Mouse (Mus musculus): Measurements from ENCODE around the gene Rrp1. TPM values are rescaled to one million over a fixed set of nuclear protein-coding genes. Genes with fewer than 3 reads are reported as not detected.

Rrp1 gene
- total and polyA plus RNA-seq, 3 experiments, result 273 to 417 TPM; not detected in 1

GRCm38 (mm10) chr10:78442292-78442691 is 29.4 kb upstream of the Rrp1 start:
- Histone ChIP-seq H3K36me3 (ENCODE audit: control insufficient read depth in 1 of 2, insufficient read depth in 2 of 2, low read length in 2 of 2) (peaks cover 0 to 5% of the 10 kb centered on the region in 2 experiments; a peak in 2 of 4 replicates), H3K9ac (ENCODE audit: control insufficient read depth, low read depth, low read length, poor library complexity, severe bottlenecking) (no peak overlapping the region), H3K4me1 (ENCODE audit: control insufficient read depth in 1 of 2, insufficient read depth in 2 of 2, low read length in 2 of 2) (no peaks in the 10 kb centered on the region), H3K79me2 (ENCODE audit: control insufficient read depth, insufficient read depth, low read length, poor library complexity) (no peaks in the 10 kb centered on the region), H3K9me3 (replicated peaks; ENCODE audit: insufficient read depth, low read length) (no peaks in the 10 kb centered on the region), H3K27me3 (ENCODE audit: control insufficient read depth in 1 of 2, insufficient read depth in 2 of 2, low read length in 2 of 2) (no peaks in the 10 kb centered on the region), H3K27ac (ENCODE audit: control insufficient read depth, low read depth, low read length) (no peak overlapping the region), H3K4me3 (ENCODE audit: control insufficient read depth in 1 of 2, insufficient read depth in 1 of 2, low read depth in 2 of 2, low read length in 2 of 2) (no peak overlapping the region)
- no peak for TF ChIP-seq SIN3A (IDR thresholded peaks at IDR 0.05; ENCODE audit: low read length)
- no peak for TF ChIP-seq NELFE (IDR thresholded peaks at IDR 0.05; ENCODE audit: low read depth, low read length)
- no peak for TF ChIP-seq CHD1 (IDR thresholded peaks at IDR 0.05; ENCODE audit: low read depth, low read length)
- no peak for DNase-seq (ENCODE audit: low read depth, low spot score)

- no peak for DNase-seq (ENCODE audit: low read depth, low spot score)
- no peak overlapping the region for H3K27ac ChIP-seq (ENCODE audit: control insufficient read depth, low read depth, low read length)
- no peak overlapping the region for H3K9ac ChIP-seq (ENCODE audit: control insufficient read depth, low read depth, low read length, poor library complexity, severe bottlenecking)
- no peaks in the 10 kb centered on the region for H3K9me3 ChIP-seq (replicated peaks; ENCODE audit: insufficient read depth, low read length)
- TF ChIP-seq UBTF (IDR thresholded peaks at IDR 0.05; ENCODE audit: borderline replicate concordance, insufficient read depth, low read depth, low read length) (no peak), MAFK (IDR thresholded peaks at IDR 0.05; ENCODE audit: borderline replicate concordance, low read depth, low read length) (no peak), MEF2A (IDR thresholded peaks at IDR 0.05; ENCODE audit: extremely low read depth, insufficient replicate concordance, low read depth, low read length, poor library complexity, severe bottlenecking) (no peak), POLR2A (IDR thresholded peaks at IDR 0.05; ENCODE audit: control insufficient read depth in 1 of 2, insufficient read depth in 1 of 2, low read depth in 1 of 2, low read length in 2 of 2, poor library complexity in 1 of 2) (no peak), EP300 (IDR thresholded peaks at IDR 0.05; ENCODE audit: low read depth in 1 of 2, low read length in 2 of 2) (no peak), CHD1 (IDR thresholded peaks at IDR 0.05; ENCODE audit: low read depth, low read length) (no peak), NRF1 (IDR thresholded peaks at IDR 0.05; ENCODE audit: insufficient read depth, low read depth, low read length, poor library complexity, severe bottlenecking) (no peak), SMC3 (IDR thresholded peaks at IDR 0.05; ENCODE audit: low read depth, low read length) (no peak), MYB (IDR thresholded peaks at IDR 0.05; ENCODE audit: low read depth, low read length) (no peak), MYC (IDR thresholded peaks at IDR 0.05; ENCODE audit: low read depth, low read length) (no peak), BHLHE40 (IDR thresholded peaks at IDR 0.05; ENCODE audit: borderline replicate concordance, low read depth, low read length) (no peak), ZC3H11A (IDR thresholded peaks at IDR 0.05; ENCODE audit: low read depth, low read length) (no peak), NELFE (IDR thresholded peaks at IDR 0.05; ENCODE audit: low read depth, low read length) (no peak), SIN3A (IDR thresholded peaks at IDR 0.05; ENCODE audit: low read length) (no peak)
- peaks cover 0 to 5% of the 10 kb centered on the region in 2 experiments; a peak in 2 of 4 replicates for H3K36me3 ChIP-seq (ENCODE audit: control insufficient read depth in 1 of 2, insufficient read depth in 2 of 2, low read length in 2 of 2)
- H3K79me2 ChIP-seq (ENCODE audit: control insufficient read depth, insufficient read depth, low read length, poor library complexity), result no peaks in the 10 kb centered on the region
- H3K4me1 ChIP-seq (ENCODE audit: control insufficient read depth in 1 of 2, insufficient read depth in 2 of 2, low read length in 2 of 2), result no peaks in the 10 kb centered on the region
- no peak overlapping the region for H3K4me3 ChIP-seq (ENCODE audit: control insufficient read depth in 1 of 2, insufficient read depth in 1 of 2, low read depth in 2 of 2, low read length in 2 of 2)
- H3K27me3 ChIP-seq (ENCODE audit: control insufficient read depth in 1 of 2, insufficient read depth in 2 of 2, low read length in 2 of 2), result no peaks in the 10 kb centered on the region
Measured at GRCm38 (mm10) chr10:78441606-78442005, 28.8 kb upstream of the Rrp1 start.
